Mouse (Mus musculus) hindbrain, embryonic 13.5 days (tissue): Measurements from ENCODE around the gene Pyroxd1. TPM values are rescaled to one million over a fixed set of nuclear protein-coding genes. Genes with fewer than 3 reads are reported as not detected.
A peak's percentile ranks its signal among the peaks of the same experiment; 100 is the strongest.
"Not testable (repeated sequence)": the region's sequence is repeated elsewhere in the genome, so short reads cannot be mapped to it uniquely, and the experiment has no call there.

Source experiments
- ATAC-seq: fragments of 200-750 bp; cut with Nextera tagmentation; 2 replicates; pipeline ENCODE4 v1.8.0; 2017; ENCODE audit warnings: moderate TSS enrichment; ENCODE audit not compliant: low FRiP score
- H3K27ac ChIP-seq: fragments of 300-500 bp; sonication (generic); 2 replicates; pipeline ENCODE4 v1.5.1; 2015; ENCODE audit warnings: inconsistent platforms, mild to moderate bottlenecking, moderate library complexity
- H3K27me3 ChIP-seq: fragments of 300-500 bp; sonication (generic); 2 replicates; pipeline ENCODE4 v1.6.1; 2015; ENCODE audit warnings: mild to moderate bottlenecking, inconsistent platforms
- H3K36me3 ChIP-seq: fragments of 300-500 bp; sonication (generic); 2 replicates; pipeline ENCODE4 v1.6.1; 2015; ENCODE audit warnings: mild to moderate bottlenecking, inconsistent platforms
- H3K4me1 ChIP-seq: fragments of 300-500 bp; sonication (generic); replicated peaks from 2 replicates; pipeline ENCODE4 v1.6.1; 2015; ENCODE audit warnings: inconsistent platforms
- H3K4me2 ChIP-seq: fragments of 300-500 bp; sonication (generic); 2 replicates; pipeline ENCODE4 v1.6.1; 2015; ENCODE audit warnings: inconsistent platforms, mild to moderate bottlenecking, moderate library complexity
- H3K4me3 ChIP-seq: fragments of 300-500 bp; sonication (generic); 2 replicates; pipeline ENCODE4 v1.5.1; 2015; ENCODE audit warnings: mild to moderate bottlenecking, inconsistent platforms
- H3K9ac ChIP-seq: fragments of 300-500 bp; sonication (generic); 2 replicates; pipeline ENCODE4 v1.6.1; 2015; ENCODE audit warnings: mild to moderate bottlenecking, inconsistent platforms
- H3K9me3 ChIP-seq: fragments of 300-500 bp; sonication (generic); 2 replicates; pipeline ENCODE4 v1.6.1; 2016; ENCODE audit warnings: inconsistent platforms
- WGBS: fragments of 180-500 bp; shearing (Covaris S2); methylation state at CpG from one replicate; pipeline ENCODE4 v1.1.7; 2015; 5-methylcytosine and 5-hydroxymethylcytosine counted together
- polyA plus RNA-seq: library from polyadenylated mRNA; unstranded; fragments of >200 nt; fragmentation: Nextera tagmentation; extraction: Ambion mirVana; gene quantifications from 2 replicates; pipeline ENCODE4 v1.2.1, GENCODE M21; 2015

Gene Pyroxd1
- polyA plus RNA-seq, 1 experiment from 2014 or later: 23.9 TPM

- H3K36me3 ChIP-seq: peaks cover 45% of the 10 kb centered on the region
- H3K27me3 ChIP-seq: no peaks in the 10 kb centered on the region
- H3K27ac ChIP-seq: no peak overlapping the region
- no peaks in the 10 kb centered on the region for H3K9me3 ChIP-seq
- no peak overlapping the region for H3K9ac ChIP-seq
- H3K4me3 ChIP-seq: no peak overlapping the region
- 81% methylated on average over 11 of the region's 11 CpGs for WGBS
- no peak overlapping the region for H3K4me2 ChIP-seq
- ATAC-seq: no peak
- H3K4me1 ChIP-seq: peaks cover 10% of the 10 kb centered on the region
Observed at GRCm38 (mm10) chr6:142347431-142348385, 2.3 kb downstream of the Pyroxd1 start.

DNA sequence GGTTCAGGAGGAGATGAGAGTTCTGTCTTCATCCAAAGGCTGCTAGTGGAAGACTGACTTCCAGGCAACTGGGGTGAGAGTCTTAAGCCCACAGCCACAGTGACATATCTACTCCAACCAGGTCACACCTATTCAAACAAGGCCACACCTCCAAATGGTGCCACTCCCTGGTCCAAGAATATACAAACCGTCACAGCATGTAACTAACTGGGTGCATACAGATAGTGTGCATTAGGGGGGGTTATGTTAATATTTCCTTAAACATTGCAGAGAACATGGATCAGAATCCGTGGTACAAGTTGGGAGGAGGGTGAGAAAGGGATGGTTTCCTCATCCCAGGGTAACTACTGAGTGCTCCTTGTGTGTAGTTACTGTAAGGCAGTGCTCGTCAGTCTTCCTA is 6.6 kb downstream of the Pyroxd1 start:
- not testable (repeated sequence) for H3K9me3 ChIP-seq, H3K27ac ChIP-seq, H3K27me3 ChIP-seq, ATAC-seq, H3K4me2 ChIP-seq, H3K4me3 ChIP-seq, H3K9ac ChIP-seq, H3K4me1 ChIP-seq
- 88% methylated on average over 3 of the region's 3 CpGs for WGBS
- peaks cover 79% of the 10 kb centered on the region for H3K36me3 ChIP-seq

GRCm38 (mm10) chr6:142357106-142357505 is 11.7 kb downstream of the Pyroxd1 start:
- no peak for ATAC-seq
- H3K4me3 ChIP-seq: no peak overlapping the region
- 79% methylated on average over 7 of the region's 7 CpGs for WGBS
- no peaks in the 10 kb centered on the region for H3K9me3 ChIP-seq
- peaks cover 87% of the 10 kb centered on the region for H3K36me3 ChIP-seq
- no peak overlapping the region for H3K9ac ChIP-seq
- H3K4me2 ChIP-seq: no peak overlapping the region
- no peaks in the 10 kb centered on the region for H3K27me3 ChIP-seq
- no peaks in the 10 kb centered on the region for H3K4me1 ChIP-seq
- H3K27ac ChIP-seq: no peak overlapping the region

DNA sequence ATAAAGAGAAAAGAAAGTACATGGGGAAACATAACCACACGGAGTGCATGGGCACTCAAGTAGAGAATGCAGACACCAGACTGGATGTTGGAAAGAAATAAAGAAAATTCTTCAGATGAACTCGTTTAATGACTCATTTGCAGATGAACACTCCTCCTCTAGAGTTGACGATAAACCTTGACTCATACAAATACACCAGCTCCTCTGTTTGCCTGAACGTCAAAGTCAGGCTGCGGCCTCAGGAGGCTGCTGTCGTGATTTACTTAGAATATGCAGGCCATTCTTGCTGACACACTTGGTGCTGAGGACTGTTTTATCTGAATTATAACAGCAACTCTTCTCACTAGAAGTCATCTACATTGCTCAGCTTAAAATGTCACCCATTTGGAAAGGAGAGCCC is 16.6 kb downstream of the Pyroxd1 start:
- no peak for ATAC-seq
- Histone ChIP-seq H3K9ac (no peak overlapping the region), H3K27me3 (no peaks in the 10 kb centered on the region), H3K27ac (no peak overlapping the region), H3K4me2 (no peak overlapping the region), H3K4me1 (no peaks in the 10 kb centered on the region), H3K4me3 (no peak overlapping the region), H3K9me3 (no peaks in the 10 kb centered on the region), H3K36me3 (peaks cover 89% of the 10 kb centered on the region)
- WGBS: 97% methylated on average over 6 of the region's 6 CpGs

- ATAC-seq: no peak
- H3K9ac ChIP-seq: no peak overlapping the region
- no peaks in the 10 kb centered on the region for H3K4me1 ChIP-seq
- no peak overlapping the region for H3K27ac ChIP-seq
- 79% methylated on average over 9 of the region's 9 CpGs for WGBS
- no peak overlapping the region for H3K4me2 ChIP-seq
- H3K27me3 ChIP-seq: no peaks in the 10 kb centered on the region
- H3K4me3 ChIP-seq: no peak overlapping the region
- no peaks in the 10 kb centered on the region for H3K9me3 ChIP-seq
- peaks cover 89% of the 10 kb centered on the region for H3K36me3 ChIP-seq
Observed at GRCm38 (mm10) chr6:142363019-142363576, 17.6 kb downstream of the Pyroxd1 start.

DNA sequence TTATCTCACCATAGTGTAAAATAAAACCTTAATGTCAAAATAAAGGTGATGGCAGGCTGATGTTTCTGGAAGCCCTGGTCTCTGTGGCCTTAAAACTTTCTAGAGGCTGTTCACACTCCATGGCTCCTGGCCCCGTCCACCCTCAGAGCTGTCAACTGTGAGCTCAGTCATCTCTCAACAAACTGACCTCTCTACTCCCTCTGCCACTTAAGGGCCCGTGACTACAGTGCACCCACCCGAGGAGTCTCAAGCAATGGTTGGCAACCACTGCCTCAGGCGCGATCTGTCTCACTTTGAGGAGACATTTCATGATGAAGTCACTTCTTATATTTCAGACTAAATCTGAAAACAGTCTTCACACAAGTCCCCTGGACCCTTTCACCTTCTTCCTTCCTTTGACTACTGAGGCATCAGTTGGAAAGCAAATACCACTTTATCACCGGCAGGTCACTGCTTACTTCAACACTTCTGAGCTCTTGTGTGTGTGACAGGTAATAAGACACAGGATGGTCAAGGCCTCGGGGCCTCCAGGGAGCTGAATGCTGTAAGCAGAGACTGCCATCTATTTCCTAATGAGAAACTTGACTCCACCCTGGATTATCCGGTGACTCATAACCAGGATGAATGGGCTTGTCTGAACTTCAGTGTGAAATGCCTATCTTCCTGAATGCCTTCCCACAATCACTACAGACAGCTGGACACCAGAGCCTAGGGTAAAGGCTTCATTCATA is 20.5 kb downstream of the Pyroxd1 start:
- 89% methylated on average over 8 of the region's 8 CpGs for WGBS
- Histone ChIP-seq H3K27me3 (no peaks in the 10 kb centered on the region), H3K4me1 (no peaks in the 10 kb centered on the region), H3K4me3 (no peak overlapping the region), H3K27ac (no peak overlapping the region), H3K9me3 (no peaks in the 10 kb centered on the region), H3K4me2 (no peak overlapping the region), H3K9ac (no peak overlapping the region), H3K36me3 (peaks cover 85% of the 10 kb centered on the region)
- ATAC-seq: no peak

DNA sequence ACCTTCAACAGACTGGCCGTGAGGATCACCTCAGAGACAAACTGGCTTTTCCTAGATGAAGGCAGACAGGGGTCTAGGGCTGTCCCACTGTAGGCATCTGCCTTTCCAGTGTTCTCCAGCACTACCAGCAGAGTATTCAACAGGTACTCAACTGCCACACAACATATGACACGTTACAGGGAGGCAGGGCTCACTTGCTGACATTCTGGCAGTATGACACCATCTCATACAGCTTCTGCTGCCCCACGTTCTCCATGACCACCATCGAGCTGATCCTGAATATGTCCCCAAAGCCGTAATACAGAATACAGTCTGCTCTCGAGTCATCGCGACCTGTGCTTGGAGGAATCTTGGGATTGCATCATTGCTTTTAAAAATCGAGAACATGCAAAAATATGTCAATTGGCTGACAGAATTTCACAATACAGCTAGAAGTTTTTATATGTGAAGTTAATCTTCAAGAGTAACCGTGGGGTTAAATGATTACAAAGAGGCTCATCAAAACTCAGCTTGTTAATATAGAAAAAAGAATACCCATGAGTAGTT is 21.1 kb downstream of the Pyroxd1 start:
- H3K27ac ChIP-seq: no peak overlapping the region
- no peak overlapping the region for H3K4me2 ChIP-seq
- peaks cover 82% of the 10 kb centered on the region for H3K36me3 ChIP-seq
- H3K27me3 ChIP-seq: no peaks in the 10 kb centered on the region
- no peak overlapping the region for H3K9ac ChIP-seq
- H3K4me3 ChIP-seq: no peak overlapping the region
- no peaks in the 10 kb centered on the region for H3K9me3 ChIP-seq
- WGBS: 92% methylated on average over 10 of the region's 10 CpGs
- no peak for ATAC-seq
- H3K4me1 ChIP-seq: no peaks in the 10 kb centered on the region

GRCm38 (mm10) chr6:142367565-142367964 is 22.1 kb downstream of the Pyroxd1 start:
- Histone ChIP-seq H3K36me3 (peaks cover 84% of the 10 kb centered on the region), H3K9ac (no peak overlapping the region), H3K27me3 (no peaks in the 10 kb centered on the region), H3K4me1 (no peaks in the 10 kb centered on the region), H3K4me3 (no peak overlapping the region), H3K27ac (no peak overlapping the region), H3K4me2 (no peak overlapping the region), H3K9me3 (no peaks in the 10 kb centered on the region)
- WGBS: 99% methylated on average over 3 of the region's 3 CpGs
- no peak for ATAC-seq

- Histone ChIP-seq H3K4me1 (no peaks in the 10 kb centered on the region), H3K27ac (no peak overlapping the region), H3K36me3 (peaks cover 83% of the 10 kb centered on the region), H3K9ac (no peak overlapping the region), H3K4me3 (no peak overlapping the region), H3K27me3 (no peaks in the 10 kb centered on the region), H3K9me3 (no peaks in the 10 kb centered on the region), H3K4me2 (no peak overlapping the region)
- no peak for ATAC-seq
- 88% methylated on average over 3 of the region's 3 CpGs for whole genome bisulfite sequencing
Observed at GRCm38 (mm10) chr6:142369568-142369967, 24.1 kb downstream of the Pyroxd1 start.

GRCm38 (mm10) chr6:142377081-142377480 is 31.6 kb downstream of the Pyroxd1 start:
- no peak overlapping the region for H3K27ac ChIP-seq
- no peaks in the 10 kb centered on the region for H3K27me3 ChIP-seq
- H3K36me3 ChIP-seq: peaks cover 51% of the 10 kb centered on the region
- no peaks in the 10 kb centered on the region for H3K9me3 ChIP-seq
- no peak for ATAC-seq
- H3K4me3 ChIP-seq: no peak overlapping the region
- H3K9ac ChIP-seq: no peak overlapping the region
- WGBS: 63% methylated on average over 1 of the region's 1 CpGs
- H3K4me2 ChIP-seq: no peak overlapping the region
- no peaks in the 10 kb centered on the region for H3K4me1 ChIP-seq

DNA sequence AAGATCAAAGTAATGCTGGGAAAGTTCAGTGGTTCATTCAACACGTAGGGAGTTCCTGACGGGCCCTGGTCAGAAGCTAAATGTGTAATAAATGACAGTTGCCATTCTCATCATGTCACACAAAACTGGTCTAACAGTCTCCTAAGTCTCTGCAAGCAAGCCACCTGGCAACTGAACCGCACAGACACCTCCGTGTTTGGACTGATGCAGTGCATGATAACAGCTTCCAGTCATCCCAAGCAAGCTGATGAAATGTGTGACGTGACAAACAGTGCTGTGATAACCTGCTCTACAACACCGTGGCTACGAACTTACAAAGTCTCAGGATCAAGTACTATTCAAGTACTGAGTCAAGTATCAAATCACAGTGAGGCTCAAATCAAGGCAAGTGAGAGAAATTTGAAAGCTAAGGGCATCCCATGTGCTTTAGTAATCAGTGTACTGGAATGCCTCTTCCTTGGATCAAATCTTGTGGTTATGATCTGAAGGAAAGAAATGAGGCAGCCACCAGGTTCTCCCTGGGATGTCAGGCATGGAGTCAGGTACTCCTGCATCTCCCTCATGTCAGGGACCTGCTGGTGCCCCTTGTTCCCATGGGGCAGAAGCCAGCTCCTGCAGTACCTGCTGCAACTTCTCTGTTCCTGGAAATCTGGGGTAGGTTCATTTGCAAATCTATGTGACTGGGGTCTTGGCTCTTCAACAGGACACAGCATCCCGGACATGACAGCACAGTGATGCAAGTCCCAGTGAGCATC is 33.3 kb downstream of the Pyroxd1 start:
- H3K9me3 ChIP-seq: no peaks in the 10 kb centered on the region
- 0 out of 2 replicates have a peak overlapping the region, but pooled peaks have one; percentile 2 for H3K9ac ChIP-seq
- WGBS: 96% methylated on average over 8 of the region's 8 CpGs
- H3K27ac ChIP-seq: no peak overlapping the region
- H3K4me2 ChIP-seq: no peak overlapping the region
- no peaks in the 10 kb centered on the region; the same call in 1 of the 2 replicates for H3K4me1 ChIP-seq
- no peak overlapping the region for H3K4me3 ChIP-seq
- peaks cover 37% of the 10 kb centered on the region for H3K36me3 ChIP-seq
- ATAC-seq: no peak
- no peaks in the 10 kb centered on the region for H3K27me3 ChIP-seq
